Mouse (Mus musculus) limb, embryonic 14.5 days (tissue): ENCODE measurements around the gene Rxra. TPM values are rescaled to one million over a fixed set of nuclear protein-coding genes. Genes with fewer than 3 reads are reported as not detected.
A peak's percentile ranks its signal among the peaks of the same experiment; 100 is the strongest.

Experiments
- ATAC-seq: fragments of 200-750 bp; cut with Nextera tagmentation; 2 replicates; pipeline ENCODE4 v1.8.0; 2017; ENCODE audit warnings: low read depth, moderate number of reproducible peaks, moderate TSS enrichment; ENCODE audit not compliant: low FRiP score
- DNase-seq: peaks from one replicate; pipeline ENCODE4 v3.0.0-alpha.2; 2015; ENCODE audit warnings: low spot score
- H3K27ac ChIP-seq: fragments of 300-500 bp; sonication (generic); replicated peaks from 2 replicates; pipeline ENCODE4 v1.5.1; 2014; ENCODE audit warnings: low read depth, mild to moderate bottlenecking, low read length, moderate library complexity, mixed read lengths
- H3K27me3 ChIP-seq: fragments of 300-500 bp; sonication (generic); 2 replicates; pipeline ENCODE4 v1.6.1; 2014; ENCODE audit warnings: low read length, mixed read lengths; ENCODE audit not compliant: control insufficient read depth, insufficient read depth
- H3K36me3 ChIP-seq: fragments of 300-500 bp; sonication (generic); 2 replicates; pipeline ENCODE4 v1.6.1; 2014; ENCODE audit warnings: mild to moderate bottlenecking, low read length, moderate library complexity, mixed read lengths; ENCODE audit not compliant: control insufficient read depth, insufficient read depth
- H3K4me1 ChIP-seq: fragments of 300-500 bp; sonication (generic); 2 replicates; pipeline ENCODE4 v1.6.1; 2014; ENCODE audit warnings: antibody characterized with exemption, low read length, mixed read lengths; ENCODE audit not compliant: control insufficient read depth, insufficient read depth
- H3K4me2 ChIP-seq: fragments of 300-500 bp; sonication (generic); replicated peaks from 2 replicates; pipeline ENCODE4 v1.6.1; 2014; ENCODE audit warnings: low read depth, mild to moderate bottlenecking, low read length, moderate library complexity; ENCODE audit not compliant: severe bottlenecking
- H3K4me3 ChIP-seq: fragments of 300-500 bp; sonication (generic); replicated peaks from 2 replicates; pipeline ENCODE4 v1.5.1; 2014; ENCODE audit warnings: low read length
- H3K9ac ChIP-seq: fragments of 300-500 bp; sonication (generic); 2 replicates; pipeline ENCODE4 v1.6.1; 2014; ENCODE audit warnings: mild to moderate bottlenecking, low read depth, low read length, moderate library complexity; ENCODE audit not compliant: severe bottlenecking
- H3K9me3 ChIP-seq: fragments of 300-500 bp; sonication (generic); 2 replicates; pipeline ENCODE4 v1.6.1; 2016; ENCODE audit warnings: low read length; ENCODE audit not compliant: control insufficient read depth
- POLR2A ChIP-seq: fragments of 200-500 bp; IDR thresholded peaks from 2 replicates; pipeline ENCODE4 v1.8.0; 2012; ENCODE audit warnings: inconsistent platforms, mild to moderate bottlenecking, moderate library complexity, borderline replicate concordance; ENCODE audit not compliant: insufficient read depth, insufficient read length; ENCODE audit errors: extremely low read depth
- WGBS: fragments of 180-500 bp; shearing (Covaris S2); extraction: QIAGEN DNeasy Blood & Tissue Kit; methylation state at CpG from one replicate; pipeline ENCODE4 v1.1.7; 2014; 5-methylcytosine and 5-hydroxymethylcytosine counted together
- polyA plus RNA-seq, 2 experiments: library from polyadenylated mRNA; depleted of rRNA in 1 of 2; stranded (reverse) in 1 of 2; unstranded in 1 of 2; fragments of >200 nt; fragmentation: Nextera tagmentation in 1 of 2; extraction: Ambion mirVana in 1 of 2; gene quantifications; 2 replicates each; pipeline versions ENCODE4 v1.2.1 to v1.2.3; 2012 to 2014

The Rxra gene
- polyA plus RNA-seq, 2 experiments: 13.8 to 56.8 TPM

- TF ChIP-seq POLR2A: no peak
- H3K4me2 ChIP-seq: no peak overlapping the region
- H3K4me3 ChIP-seq: no peak overlapping the region
- ATAC-seq (no peak), DNase-seq (no peak)
- no peaks in the 10 kb centered on the region for H3K36me3 ChIP-seq
- H3K9me3 ChIP-seq: no peaks in the 10 kb centered on the region
- peaks cover 38% of the 10 kb centered on the region for H3K4me1 ChIP-seq
- no peak overlapping the region for H3K9ac ChIP-seq
- WGBS: 49% methylated on average over 5 of the region's 5 CpGs
- H3K27me3 ChIP-seq: no peaks in the 10 kb centered on the region
- H3K27ac ChIP-seq: no peak overlapping the region; the same call in 1 of the 2 replicates
Observed at GRCm38 (mm10) chr2:27690714-27691113, 14.5 kb downstream of the Rxra start.

- ATAC-seq (no peak), DNase-seq (no peak)
- WGBS: 68% methylated on average over 14 of the region's 14 CpGs
- peaks cover 33% of the 10 kb centered on the region for H3K4me1 ChIP-seq
- no peak overlapping the region for H3K9ac ChIP-seq
- no peaks in the 10 kb centered on the region for H3K9me3 ChIP-seq
- H3K4me2 ChIP-seq: no peak overlapping the region
- H3K27me3 ChIP-seq: no peaks in the 10 kb centered on the region
- no peak for TF ChIP-seq POLR2A
- no peaks in the 10 kb centered on the region for H3K36me3 ChIP-seq
- no peak overlapping the region for H3K27ac ChIP-seq
- H3K4me3 ChIP-seq: no peak overlapping the region
Observed at GRCm38 (mm10) chr2:27691139-27691720, 15.0 kb downstream of the Rxra start.

GRCm38 (mm10) chr2:27692608-27693007, 16.4 kb downstream of the Rxra start:
- DNase-seq (no peak), ATAC-seq (no peak)
- Histone ChIP-seq H3K27ac (no peak overlapping the region), H3K9me3 (no peaks in the 10 kb centered on the region), H3K27me3 (no peaks in the 10 kb centered on the region), H3K4me2 (no peak overlapping the region), H3K36me3 (no peaks in the 10 kb centered on the region), H3K4me1 (peaks cover 21% of the 10 kb centered on the region), H3K9ac (no peak overlapping the region), H3K4me3 (no peak overlapping the region)
- no peak for TF ChIP-seq POLR2A
- 92% methylated on average over 3 of the region's 3 CpGs for WGBS

GRCm38 (mm10) chr2:27693684-27694083, 17.4 kb downstream of the Rxra start:
- no peak overlapping the region for H3K4me2 ChIP-seq
- no peak overlapping the region for H3K4me3 ChIP-seq
- no peak overlapping the region for H3K27ac ChIP-seq
- H3K4me1 ChIP-seq: peaks cover 21% of the 10 kb centered on the region
- DNase-seq (no peak), ATAC-seq (no peak)
- no peaks in the 10 kb centered on the region for H3K27me3 ChIP-seq
- WGBS: 87% methylated on average over 6 of the region's 6 CpGs
- H3K9me3 ChIP-seq: no peaks in the 10 kb centered on the region
- no peak overlapping the region for H3K9ac ChIP-seq
- H3K36me3 ChIP-seq: no peaks in the 10 kb centered on the region
- no peak for TF ChIP-seq POLR2A

- peak; percentile 75 for ATAC-seq
- 0 out of 2 replicates have a peak overlapping the region, but pooled peaks have one; percentile 29 for H3K9ac ChIP-seq
Observed at GRCm38 (mm10) chr2:27699574-27699973, 23.3 kb downstream of the Rxra start.

More at GRCm38 (mm10) chr2:27699574-27699973, 23.3 kb downstream of the Rxra start:
- Histone ChIP-seq H3K4me1 (peaks cover 68% of the 10 kb centered on the region), H3K4me3 (no peak overlapping the region), H3K4me2 (no peak overlapping the region), H3K9me3 (no peaks in the 10 kb centered on the region), H3K27me3 (no peaks in the 10 kb centered on the region), H3K27ac (peak overlapping the region; percentile 74), H3K36me3 (no peaks in the 10 kb centered on the region)
- 8% methylated on average over 6 of the region's 7 CpGs for WGBS
- no peak for TF ChIP-seq POLR2A
- DNase-seq: peak; percentile 65
